Mouse (Mus musculus) liver, embryonic 16.5 days (tissue): ENCODE measurements around the gene Wdr70. TPM values are rescaled to one million over a fixed set of nuclear protein-coding genes. Genes with fewer than 3 reads are reported as not detected.

Experiments used
- ATAC-seq: fragments of 200-750 bp; cut with Nextera tagmentation; 2 replicates; pipeline ENCODE4 v1.8.0; 2017; ENCODE audit warnings: low read depth, mild to moderate bottlenecking, moderate number of reproducible peaks, moderate library complexity
- H3K27ac ChIP-seq: fragments of 300-500 bp; sonication (generic); 2 replicates; pipeline ENCODE4 v1.5.1; 2014; ENCODE audit warnings: mild to moderate bottlenecking, low read length
- H3K27me3 ChIP-seq: fragments of 300-500 bp; sonication (generic); 2 replicates; pipeline ENCODE4 v1.6.1; 2014; ENCODE audit warnings: low read depth, low read length, mixed read lengths; ENCODE audit not compliant: control insufficient read depth, insufficient read depth
- H3K36me3 ChIP-seq: fragments of 300-500 bp; sonication (generic); 2 replicates; pipeline ENCODE4 v1.6.1; 2014; ENCODE audit warnings: mild to moderate bottlenecking; ENCODE audit not compliant: control insufficient read depth, insufficient read depth
- H3K4me1 ChIP-seq: fragments of 300-500 bp; sonication (generic); 2 replicates; pipeline ENCODE4 v1.6.1; 2014; ENCODE audit warnings: low read depth, low read length, mixed read lengths; ENCODE audit not compliant: control insufficient read depth
- H3K4me2 ChIP-seq: fragments of 300-500 bp; sonication (generic); 2 replicates; pipeline ENCODE4 v1.6.1; 2014; ENCODE audit warnings: low read depth, low read length, mixed read lengths
- H3K4me3 ChIP-seq: fragments of 300-500 bp; sonication (generic); 2 replicates; pipeline ENCODE4 v1.5.1; 2014; ENCODE audit warnings: low read depth, mild to moderate bottlenecking, low read length
- H3K9ac ChIP-seq: fragments of 300-500 bp; sonication (generic); 2 replicates; pipeline ENCODE4 v1.6.1; 2014; ENCODE audit warnings: low read depth, low read length
- H3K9me3 ChIP-seq: fragments of 300-500 bp; sonication (generic); replicated peaks from 2 replicates; pipeline ENCODE4 v1.6.1; 2016; ENCODE audit warnings: low read length; ENCODE audit not compliant: control insufficient read depth
- WGBS: fragments of 180-500 bp; shearing (Covaris S2); extraction: QIAGEN DNeasy Blood & Tissue Kit; methylation state at CpG from one replicate; pipeline ENCODE4 v1.1.7; 2014; ENCODE audit not compliant: insufficient replicate concordance; 5-methylcytosine and 5-hydroxymethylcytosine counted together
- polyA plus RNA-seq: library from polyadenylated mRNA; unstranded; fragments of >200 nt; fragmentation: Nextera tagmentation; extraction: Ambion mirVana; gene quantifications from 2 replicates; pipeline ENCODE4 v1.2.1, GENCODE M21; 2015

Wdr70 gene
- polyA plus RNA-seq, 1 experiment from 2014 or later, result 19.9 TPM

DNA sequence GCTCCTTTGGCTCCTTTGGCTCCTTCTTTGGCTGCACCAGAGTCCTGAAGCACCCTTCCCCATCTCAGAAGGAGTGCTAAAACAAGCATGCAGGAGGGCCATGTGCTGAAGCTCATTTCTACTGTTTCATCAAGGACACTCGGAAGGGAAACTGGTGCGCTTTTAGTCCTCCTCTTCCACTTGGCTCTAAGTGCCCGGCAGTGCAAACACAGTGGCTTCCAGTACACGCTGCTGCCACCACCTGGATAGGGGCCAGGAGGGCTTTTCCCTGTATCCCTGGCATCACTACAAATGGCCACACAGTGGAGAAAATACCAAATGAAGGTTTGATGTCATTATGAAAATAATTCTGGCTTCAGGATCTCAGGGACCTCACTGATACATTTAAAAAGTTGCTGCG, 93.5 kb downstream of the Wdr70 start:
- WGBS, result 76% methylated on average over 5 of the region's 5 CpGs
- no peaks in the 10 kb centered on the region for H3K4me1 ChIP-seq
- no peaks in the 10 kb centered on the region for H3K9me3 ChIP-seq
- H3K9ac ChIP-seq, result no peak overlapping the region
- no peak for ATAC-seq
- H3K27ac ChIP-seq, result no peak overlapping the region
- no peak overlapping the region for H3K4me3 ChIP-seq
- no peaks in the 10 kb centered on the region for H3K36me3 ChIP-seq
- H3K27me3 ChIP-seq, result no peaks in the 10 kb centered on the region
- no peak overlapping the region for H3K4me2 ChIP-seq

DNA sequence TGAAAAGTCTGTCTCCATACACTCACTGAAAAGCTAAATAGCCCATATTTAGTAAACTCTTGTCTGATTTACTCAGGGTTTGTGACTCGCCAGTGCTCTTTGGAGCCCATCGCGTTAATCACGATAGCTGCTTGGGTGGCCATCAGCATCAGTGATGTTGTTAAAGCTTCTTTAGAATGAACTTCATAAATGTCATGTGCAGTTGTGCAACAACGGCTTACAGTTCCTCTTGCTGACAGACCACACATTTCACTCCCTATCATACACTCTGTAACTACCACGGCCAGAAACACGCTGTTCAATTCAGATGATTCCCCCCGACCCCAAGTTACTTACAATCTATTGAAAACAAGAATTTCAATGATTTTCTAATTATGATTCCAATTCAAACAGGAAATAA, 95.2 kb downstream of the Wdr70 start:
- no peaks in the 10 kb centered on the region for H3K27me3 ChIP-seq
- H3K4me3 ChIP-seq, result no peak overlapping the region
- ATAC-seq, result no peak
- H3K9ac ChIP-seq, result no peak overlapping the region
- 69% methylated on average over 8 of the region's 8 CpGs for WGBS
- H3K27ac ChIP-seq, result no peak overlapping the region
- no peak overlapping the region for H3K4me2 ChIP-seq
- no peaks in the 10 kb centered on the region for H3K36me3 ChIP-seq
- H3K9me3 ChIP-seq, result no peaks in the 10 kb centered on the region
- no peaks in the 10 kb centered on the region for H3K4me1 ChIP-seq

GRCm38 (mm10) chr15:7998843-7999546, 100.0 kb downstream of the Wdr70 start:
- Histone ChIP-seq H3K4me2 (0 out of 2 replicates have a peak overlapping the region, but pooled peaks have one; percentile 27), H3K9ac (no peak overlapping the region), H3K27ac (no peak overlapping the region), H3K27me3 (no peaks in the 10 kb centered on the region), H3K4me1 (no peaks in the 10 kb centered on the region; the same call in 1 of the 2 replicates), H3K4me3 (no peak overlapping the region), H3K9me3 (no peaks in the 10 kb centered on the region), H3K36me3 (no peaks in the 10 kb centered on the region)
- 32% methylated on average over 14 of the region's 14 CpGs for WGBS
- peak; percentile 70 for ATAC-seq

GRCm38 (mm10) chr15:7998095-7998494, 100.9 kb downstream of the Wdr70 start:
- no peaks in the 10 kb centered on the region for H3K36me3 ChIP-seq
- ATAC-seq, result no peak
- WGBS, result 18% methylated on average over 2 of the region's 2 CpGs
- H3K27ac ChIP-seq, result no peak overlapping the region
- no peak overlapping the region for H3K9ac ChIP-seq
- H3K4me3 ChIP-seq, result no peak overlapping the region
- no peak overlapping the region for H3K4me2 ChIP-seq
- no peaks in the 10 kb centered on the region; the same call in 1 of the 2 replicates for H3K4me1 ChIP-seq
- no peaks in the 10 kb centered on the region for H3K9me3 ChIP-seq
- no peaks in the 10 kb centered on the region for H3K27me3 ChIP-seq

GRCm38 (mm10) chr15:7993721-7994120, 105.3 kb downstream of the Wdr70 start:
- Histone ChIP-seq H3K36me3 (no peaks in the 10 kb centered on the region), H3K4me1 (no peaks in the 10 kb centered on the region; the same call in 1 of the 2 replicates)

GRCm38 (mm10) chr15:7990101-7990500, 108.9 kb downstream of the Wdr70 start:
- no peaks in the 10 kb centered on the region for H3K9me3 ChIP-seq
- H3K4me3 ChIP-seq, result no peak overlapping the region
- no peaks in the 10 kb centered on the region for H3K4me1 ChIP-seq
- no peaks in the 10 kb centered on the region for H3K27me3 ChIP-seq
- no peak overlapping the region for H3K4me2 ChIP-seq
- H3K27ac ChIP-seq, result no peak overlapping the region
- no peaks in the 10 kb centered on the region for H3K36me3 ChIP-seq
- H3K9ac ChIP-seq, result no peak overlapping the region
- ATAC-seq, result no peak

More at GRCm38 (mm10) chr15:7993721-7994120, 105.3 kb downstream of the Wdr70 start:
- Histone ChIP-seq H3K9ac (no peak overlapping the region), H3K27ac (no peak overlapping the region), H3K4me2 (no peak overlapping the region), H3K9me3 (no peaks in the 10 kb centered on the region), H3K27me3 (no peaks in the 10 kb centered on the region), H3K4me3 (no peak overlapping the region)
- ATAC-seq, result no peak
- WGBS, result 67% methylated on average over 6 of the region's 6 CpGs

GRCm38 (mm10) chr15:7987374-7987773, 111.6 kb downstream of the Wdr70 start:
- H3K9me3 ChIP-seq, result no peaks in the 10 kb centered on the region
- H3K4me2 ChIP-seq, result no peak overlapping the region
- WGBS, result 76% methylated on average over 8 of the region's 8 CpGs
- H3K27me3 ChIP-seq, result no peaks in the 10 kb centered on the region
- no peak for ATAC-seq
- no peaks in the 10 kb centered on the region for H3K4me1 ChIP-seq
- H3K36me3 ChIP-seq, result no peaks in the 10 kb centered on the region
- H3K9ac ChIP-seq, result no peak overlapping the region
- no peak overlapping the region for H3K4me3 ChIP-seq
- H3K27ac ChIP-seq, result no peak overlapping the region

- WGBS, result 74% methylated on average over 6 of the region's 6 CpGs
These were observed 112.7 kb downstream of the Wdr70 start for GRCm38 (mm10) chr15:7986274-7986673.

GRCm38 (mm10) chr15:7978640-7979039, 120.4 kb downstream of the Wdr70 start:
- Histone ChIP-seq H3K9me3 (no peaks in the 10 kb centered on the region), H3K27ac (no peak overlapping the region), H3K4me1 (no peaks in the 10 kb centered on the region), H3K27me3 (no peaks in the 10 kb centered on the region), H3K9ac (no peak overlapping the region), H3K36me3 (no peaks in the 10 kb centered on the region), H3K4me3 (no peak overlapping the region), H3K4me2 (no peak overlapping the region)
- 88% methylated on average over 1 of the region's 1 CpGs for WGBS
- ATAC-seq, result no peak

More at GRCm38 (mm10) chr15:7986274-7986673, 112.7 kb downstream of the Wdr70 start:
- Histone ChIP-seq H3K36me3 (no peaks in the 10 kb centered on the region), H3K27me3 (no peaks in the 10 kb centered on the region), H3K4me1 (no peaks in the 10 kb centered on the region), H3K27ac (no peak overlapping the region), H3K9ac (no peak overlapping the region), H3K4me2 (no peak overlapping the region), H3K4me3 (no peak overlapping the region), H3K9me3 (no peaks in the 10 kb centered on the region)
- ATAC-seq, result no peak
